In the genomic region with DNA sequence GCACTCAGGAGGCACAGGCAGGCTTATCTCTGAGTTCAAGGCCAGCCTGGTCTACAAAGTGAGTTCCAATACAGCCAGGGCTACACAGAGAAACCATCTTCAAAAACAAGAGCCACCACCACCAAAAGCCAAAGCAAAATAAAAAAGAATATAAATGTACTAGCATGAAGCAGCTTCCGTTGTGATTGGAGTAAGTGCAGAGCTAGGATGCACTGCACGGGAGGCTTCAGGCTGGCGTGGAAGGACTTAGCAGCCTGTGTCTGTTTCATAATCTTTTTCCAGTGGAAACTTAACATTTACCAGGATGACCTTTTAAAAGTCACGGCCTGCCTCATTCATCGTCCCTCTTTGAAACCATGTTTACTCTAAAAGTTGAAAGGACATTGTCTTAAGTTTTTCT, we compare ENCODE assay signal across 25 mouse cellular contexts.
"Had no signal": no experiment of that assay in that cellular context is flagged by ENCODE, and none has a peak within 500 bp of the region (broad histone marks: within the 10 kb centered on the region; RNA-seq: fewer than 3 reads in every experiment).

No protein-coding gene starts in this region.

- H3K4me3 ChIP-seq: gastrocnemius, adult 2 months; heart, embryonic 10.5 days; heart, embryonic 13.5 days; heart, embryonic 15.5 days; hindbrain, embryonic 10.5 days; hindbrain, embryonic 12.5 days; kidney, embryonic 15.5 days; limb, embryonic 12.5 days; limb, embryonic 15.5 days; liver, embryonic 12.5 days had no signal

- ATAC-seq: hindbrain, embryonic 16.5 days; intestine, embryonic 16.5 days; liver, embryonic 12.5 days had no signal

- H3K9me3 ChIP-seq: heart, embryonic 10.5 days; heart, embryonic 13.5 days; heart, embryonic 15.5 days; hindbrain, embryonic 10.5 days; hindbrain, embryonic 12.5 days; kidney, embryonic 15.5 days; limb, embryonic 12.5 days; limb, embryonic 15.5 days; liver, embryonic 12.5 days had no signal

- H3K4me2 ChIP-seq: heart, embryonic 13.5 days; heart, embryonic 15.5 days; hindbrain, embryonic 12.5 days; hindbrain, embryonic 14.5 days; kidney, embryonic 15.5 days; limb, embryonic 12.5 days; limb, embryonic 15.5 days; liver, embryonic 12.5 days had no signal

- DNase-seq: gastrocnemius, adult 2 months; gastrocnemius, postnatal 10 days; gastrocnemius, postnatal 25 days; heart, adult 18-20 months; heart, postnatal 14 days; heart, postnatal 36 days; kidney, adult 11 months; kidney, adult 2 months; kidney, adult 9 months; kidney, postnatal 14 days; kidney, postnatal 36 days; left cerebral cortex, postnatal 4 days had no signal

- H3K27ac ChIP-seq: heart, embryonic 10.5 days; heart, embryonic 15.5 days; hindbrain, embryonic 10.5 days; hindbrain, embryonic 12.5 days; hindbrain, embryonic 14.5 days; kidney, embryonic 15.5 days; limb, embryonic 12.5 days; limb, embryonic 15.5 days; liver, embryonic 12.5 days; liver, embryonic 14.5 days had no signal

- H3K9ac ChIP-seq: heart, embryonic 13.5 days; heart, embryonic 15.5 days; hindbrain, embryonic 12.5 days; hindbrain, embryonic 14.5 days; kidney, embryonic 15.5 days; limb, embryonic 12.5 days; limb, embryonic 15.5 days; liver, embryonic 12.5 days; liver, embryonic 14.5 days had no signal

- H3K27me3 ChIP-seq: heart, embryonic 13.5 days; heart, embryonic 15.5 days; hindbrain, embryonic 12.5 days; kidney, embryonic 15.5 days; limb, embryonic 12.5 days; limb, embryonic 15.5 days; liver, embryonic 12.5 days had no signal

- H3K36me3 ChIP-seq: heart, embryonic 10.5 days; heart, embryonic 13.5 days; heart, embryonic 15.5 days; hindbrain, embryonic 10.5 days; hindbrain, embryonic 12.5 days; kidney, embryonic 15.5 days; limb, embryonic 12.5 days; limb, embryonic 15.5 days; liver, embryonic 12.5 days had no signal
